Comparison of ENCODE assay signal across 21 mouse cellular contexts in the genomic region with DNA sequence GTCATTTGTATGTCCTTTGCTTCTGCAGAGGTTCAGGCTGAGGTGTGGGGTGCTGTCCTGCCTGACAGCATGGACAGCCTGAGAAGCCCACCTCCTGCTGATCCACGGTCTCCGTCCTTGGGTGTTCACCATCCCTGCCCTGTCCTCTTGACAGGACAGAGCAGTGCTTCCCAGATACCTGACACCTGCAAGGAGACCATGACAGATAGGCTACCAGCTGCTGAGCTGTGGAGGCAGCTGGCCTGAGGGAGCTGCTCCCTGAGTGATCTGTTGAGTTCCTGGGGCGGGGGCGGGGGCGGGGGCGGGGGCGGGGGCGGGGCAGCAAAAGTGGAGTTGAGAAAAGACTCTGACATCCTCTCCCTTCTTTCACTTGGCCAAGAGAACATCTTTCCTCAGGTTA. TPM values are rescaled to one million over a fixed set of nuclear protein-coding genes. Genes with fewer than 3 reads are reported as not detected.
A peak's percentile ranks its signal among the peaks of the same experiment; 100 is the strongest.
DNase-seq lines count a peak whose midpoint lies in the region; ATAC-seq and TF ChIP-seq lines count a peak whose summit lies in the region.
"Had no signal": no experiment of that assay in that cellular context is flagged by ENCODE, and none has a peak within 500 bp of the region (broad histone marks: within the 10 kb centered on the region; RNA-seq: fewer than 3 reads in every experiment).

No protein-coding gene starts in this region.

- no peaks in the 10 kb centered on the region for H3K9me3 ChIP-seq in kidney, embryonic 16.5 days (ENCODE audit: low read length)
- H3K9me3 ChIP-seq in neural tube, embryonic 11.5 days (ENCODE audit: control insufficient read depth, low read length), result no peaks in the 10 kb centered on the region
- H3K9me3 ChIP-seq: G1E; hindbrain, embryonic 15.5 days; liver, embryonic 12.5 days; midbrain, embryonic 12.5 days had no signal

- DNase-seq in embryo, embryonic 10 days (ENCODE audit: low spot score), result peak; percentile 50
- no peak for DNase-seq in embryo, embryonic 9.5 days (ENCODE audit: extremely low spot score)
- DNase-seq in kidney, adult 18-20 months, result no peak
- DNase-seq in embryo, embryonic 10.5 days (ENCODE audit: low spot score), result peak; percentile 31
- peak; percentile 26 for DNase-seq in neural tube, embryonic 11.5 days (ENCODE audit: low spot score)
- no peak for DNase-seq in spleen, adult 12 weeks (ENCODE audit: low spot score)
- no peak for DNase-seq in cerebellum, adult 2 months
- DNase-seq: adrenal gland, postnatal 36 days; cerebellum, adult 9-10 months; forebrain, postnatal 0 days; heart, adult 11 months; kidney, adult 2 months; left cerebral cortex, postnatal 4 days; right cerebral cortex, adult 18-20 months had no signal

- WGBS in kidney, embryonic 16.5 days, result 8% methylated on average over 8 of the region's 8 CpGs
- WGBS in neural tube, embryonic 11.5 days, result 10% methylated on average over 8 of the region's 8 CpGs
- 34% methylated on average over 8 of the region's 8 CpGs for WGBS in cerebellum, adult 2 months

- H3K4me3 ChIP-seq in kidney, embryonic 16.5 days (ENCODE audit: low read length), result no peak overlapping the region
- H3K4me3 ChIP-seq in neural tube, embryonic 11.5 days (ENCODE audit: low read depth, low read length), result no peak overlapping the region
- no peak overlapping the region for H3K4me3 ChIP-seq in cerebellum, adult 2 months (replicated peaks; ENCODE audit: insufficient read depth, low read depth, low read length)
- H3K4me3 ChIP-seq: hindbrain, embryonic 15.5 days; layer of hippocampus, adult 2 months; liver, embryonic 12.5 days; midbrain, embryonic 12.5 days had no signal

- H3K27ac ChIP-seq in kidney, embryonic 16.5 days (ENCODE audit: low read length), result no peak overlapping the region
- H3K27ac ChIP-seq in neural tube, embryonic 11.5 days (ENCODE audit: low read depth, low read length), result no peak overlapping the region
- H3K27ac ChIP-seq in cerebellum, adult 2 months (ENCODE audit: insufficient read depth, low read length), result no peak overlapping the region
- H3K27ac ChIP-seq: hindbrain, embryonic 15.5 days; layer of hippocampus, adult 2 months; liver, embryonic 12.5 days; macrophage; midbrain, embryonic 12.5 days had no signal

- no peaks in the 10 kb centered on the region for H3K27me3 ChIP-seq in kidney, embryonic 16.5 days (ENCODE audit: insufficient read depth, low read length)
- no peaks in the 10 kb centered on the region for H3K27me3 ChIP-seq in neural tube, embryonic 11.5 days (ENCODE audit: control insufficient read depth, insufficient read depth, low read length)
- no peaks in the 10 kb centered on the region for H3K27me3 ChIP-seq in cerebellum, adult 2 months (ENCODE audit: control insufficient read depth, insufficient read depth, low read length)
- H3K27me3 ChIP-seq: hindbrain, embryonic 15.5 days; liver, embryonic 12.5 days; midbrain, embryonic 12.5 days had no signal

- ATAC-seq in kidney, embryonic 16.5 days (ENCODE audit: low FRiP score, low TSS enrichment), result peak; percentile 89
- no peak for ATAC-seq in neural tube, embryonic 11.5 days (ENCODE audit: insufficient read depth, low FRiP score, low TSS enrichment)
- ATAC-seq: forebrain, postnatal 0 days; liver, embryonic 12.5 days had no signal

- TF ChIP-seq CTCF in cerebellum, adult 2 months (IDR thresholded peaks at IDR 0.05; ENCODE audit: borderline replicate concordance, insufficient read depth, low read depth, low read length), result no peak

- H3K4me1 ChIP-seq in kidney, embryonic 16.5 days (ENCODE audit: insufficient read depth, low read length), result peaks cover 32% of the 10 kb centered on the region
- 0 out of 2 replicates have a peak, but pooled peaks cover 5% of the 10 kb centered on the region for H3K4me1 ChIP-seq in neural tube, embryonic 11.5 days (ENCODE audit: control insufficient read depth, insufficient read depth, low read length)
- peaks cover 34% of the 10 kb centered on the region for H3K4me1 ChIP-seq in cerebellum, adult 2 months (ENCODE audit: control insufficient read depth, insufficient read depth, low read length)

- H3K36me3 ChIP-seq in kidney, embryonic 16.5 days (ENCODE audit: insufficient read depth, low read length), result no peaks in the 10 kb centered on the region
- H3K36me3 ChIP-seq in neural tube, embryonic 11.5 days (ENCODE audit: control insufficient read depth, insufficient read depth, low read length), result no peaks in the 10 kb centered on the region
- H3K36me3 ChIP-seq: hindbrain, embryonic 15.5 days; liver, embryonic 12.5 days; midbrain, embryonic 12.5 days had no signal

- no peak overlapping the region for H3K4me2 ChIP-seq in kidney, embryonic 16.5 days (replicated peaks; ENCODE audit: low read depth, low read length)
- no peak overlapping the region for H3K4me2 ChIP-seq in neural tube, embryonic 11.5 days (ENCODE audit: low read depth)
- H3K4me2 ChIP-seq: hindbrain, embryonic 15.5 days; liver, embryonic 12.5 days; midbrain, embryonic 12.5 days had no signal

- no peak for TF ChIP-seq POLR2A in cerebellum, adult 2 months (IDR thresholded peaks at IDR 0.05; ENCODE audit: borderline replicate concordance, insufficient read depth, low read length)

- no peak overlapping the region for H3K9ac ChIP-seq in kidney, embryonic 16.5 days (replicated peaks; ENCODE audit: low read length)
- no peak overlapping the region for H3K9ac ChIP-seq in neural tube, embryonic 11.5 days (ENCODE audit: low read length)
- H3K9ac ChIP-seq: forebrain, postnatal 0 days; hindbrain, embryonic 15.5 days; liver, embryonic 12.5 days; midbrain, embryonic 12.5 days had no signal

RNA-seq across cellular contexts. Expression of a gene that starts 36.3 kb away (rescaled TPM):
- 8.8 and 11.0 TPM in 2 replicates for polyA plus RNA-seq in kidney, embryonic 16.5 days (2015; fragmentation: Nextera tagmentation; extraction: Ambion mirVana)
- polyA plus RNA-seq in neural tube, embryonic 11.5 days (2014; fragmentation: Nextera tagmentation; extraction: Ambion mirVana), result 27.9 and 28.4 TPM in 2 replicates
- 40.4 and 42.6 TPM in 2 replicates for polyA plus RNA-seq in cerebellum, adult 2 months (2012; rRNA removed)

Comparison
In these comparisons a context has a peak if more than half of its experiments do, and no peak if none do; other contexts are left out.
1. DNase-seq: peak in embryo, embryonic 10 days (single experiment), embryo, embryonic 10.5 days (single experiment) and neural tube, embryonic 11.5 days (single experiment); none in embryo, embryonic 9.5 days (single experiment), kidney, adult 18-20 months (single experiment), spleen, adult 12 weeks (single experiment) and cerebellum, adult 2 months (0 of 2).